Mouse (Mus musculus) stomach, postnatal 0 days (tissue): ENCODE results near the gene St7. TPM values are rescaled to one million over a fixed set of nuclear protein-coding genes. Genes with fewer than 3 reads are reported as not detected.

ENCODE experiments used
- ATAC-seq: fragments of 200-750 bp; cut with Nextera tagmentation; 2 replicates; pipeline ENCODE4 v1.8.0; 2017; ENCODE audit not compliant: low FRiP score, low TSS enrichment
- DNase-seq: peaks from one replicate; pipeline ENCODE4 v3.0.0-alpha.2; 2016; ENCODE audit warnings: low spot score
- H3K27ac ChIP-seq: fragments of 300-500 bp; sonication (generic); replicated peaks from 2 replicates; pipeline ENCODE4 v1.5.1; 2014; ENCODE audit warnings: mild to moderate bottlenecking, control low read depth
- H3K27me3 ChIP-seq: fragments of 300-500 bp; sonication (generic); 2 replicates; pipeline ENCODE4 v1.6.1; 2014; ENCODE audit warnings: low read length; ENCODE audit not compliant: control insufficient read depth, insufficient read depth
- H3K36me3 ChIP-seq: fragments of 300-500 bp; sonication (generic); 2 replicates; pipeline ENCODE4 v1.6.1; 2014; ENCODE audit warnings: low read length, mixed read lengths; ENCODE audit not compliant: control insufficient read depth, insufficient read depth
- H3K4me1 ChIP-seq: fragments of 300-500 bp; sonication (generic); replicated peaks from 2 replicates; pipeline ENCODE4 v1.6.1; 2014; ENCODE audit warnings: antibody characterized with exemption; ENCODE audit not compliant: control insufficient read depth, insufficient read depth
- H3K4me2 ChIP-seq: fragments of 300-500 bp; sonication (generic); replicated peaks from 2 replicates; pipeline ENCODE4 v1.6.1; 2014; ENCODE audit warnings: low read depth, mild to moderate bottlenecking, control low read depth, moderate library complexity
- H3K4me3 ChIP-seq: fragments of 300-500 bp; sonication (generic); 2 replicates; pipeline ENCODE4 v1.5.1; 2014; ENCODE audit warnings: low read depth, low read length, control low read depth
- H3K9ac ChIP-seq: fragments of 300-500 bp; sonication (generic); 2 replicates; pipeline ENCODE4 v1.6.1; 2014; ENCODE audit warnings: mild to moderate bottlenecking, low read length, control low read depth, mixed read lengths
- H3K9me3 ChIP-seq: fragments of 300-500 bp; sonication (generic); 2 replicates; pipeline ENCODE4 v1.6.1; 2016; ENCODE audit warnings: low read length; ENCODE audit not compliant: control insufficient read depth
- CTCF ChIP-seq: IDR thresholded peaks from 2 replicates; pipeline ENCODE4 v1.5.1; 2016; ENCODE audit warnings: antibody characterized with exemption, low read depth, mild to moderate bottlenecking, moderate library complexity
- EP300 ChIP-seq: optimal IDR thresholded peaks from 2 replicates; pipeline ENCODE3; 2016; ENCODE audit warnings: antibody characterized with exemption
- WGBS: fragments of 180-500 bp; shearing (Covaris S2); extraction: QIAGEN DNeasy Blood & Tissue Kit; methylation state at CpG from one replicate; pipeline ENCODE4 v1.1.7; 2014; 5-methylcytosine and 5-hydroxymethylcytosine counted together
- polyA plus RNA-seq: library from polyadenylated mRNA; unstranded; fragments of >200 nt; fragmentation: Nextera tagmentation; extraction: Ambion mirVana; gene quantifications from 2 replicates; pipeline ENCODE4 v1.2.1, GENCODE M21; 2015

The St7 gene
- polyA plus RNA-seq, 1 experiment from 2014 or later = 12.5 TPM

DNA sequence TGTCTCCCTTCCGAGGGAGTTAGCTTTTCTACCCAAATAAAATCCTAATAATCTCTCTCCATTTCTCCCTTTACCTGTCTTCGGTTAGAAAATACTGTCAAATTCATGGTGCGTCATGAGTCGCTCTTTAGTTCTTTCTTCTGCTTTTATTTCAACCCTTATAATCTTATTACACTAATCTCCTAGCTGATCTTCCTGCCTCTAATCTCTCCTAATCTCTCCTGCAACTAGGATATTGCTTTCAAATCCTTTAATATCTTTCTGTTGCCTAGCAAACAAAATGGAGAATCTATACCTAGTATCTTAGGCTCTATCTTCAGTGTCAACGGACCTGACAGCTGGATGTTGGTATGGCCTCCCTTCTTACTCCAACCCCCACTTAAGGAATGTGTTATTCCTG is 29.0 kb downstream of the St7 start:
- H3K27ac ChIP-seq = no peak overlapping the region
- WGBS = 75% methylated on average over 5 of the region's 5 CpGs
- H3K36me3 ChIP-seq = no peaks in the 10 kb centered on the region
- ATAC-seq (no peak), DNase-seq (no peak)
- H3K4me1 ChIP-seq = no peaks in the 10 kb centered on the region
- no peaks in the 10 kb centered on the region for H3K27me3 ChIP-seq
- no peak overlapping the region for H3K4me2 ChIP-seq
- H3K9ac ChIP-seq = no peak overlapping the region
- no peaks in the 10 kb centered on the region for H3K9me3 ChIP-seq
- H3K4me3 ChIP-seq = no peak overlapping the region
- TF ChIP-seq CTCF (no peak), EP300 (no peak)

DNA sequence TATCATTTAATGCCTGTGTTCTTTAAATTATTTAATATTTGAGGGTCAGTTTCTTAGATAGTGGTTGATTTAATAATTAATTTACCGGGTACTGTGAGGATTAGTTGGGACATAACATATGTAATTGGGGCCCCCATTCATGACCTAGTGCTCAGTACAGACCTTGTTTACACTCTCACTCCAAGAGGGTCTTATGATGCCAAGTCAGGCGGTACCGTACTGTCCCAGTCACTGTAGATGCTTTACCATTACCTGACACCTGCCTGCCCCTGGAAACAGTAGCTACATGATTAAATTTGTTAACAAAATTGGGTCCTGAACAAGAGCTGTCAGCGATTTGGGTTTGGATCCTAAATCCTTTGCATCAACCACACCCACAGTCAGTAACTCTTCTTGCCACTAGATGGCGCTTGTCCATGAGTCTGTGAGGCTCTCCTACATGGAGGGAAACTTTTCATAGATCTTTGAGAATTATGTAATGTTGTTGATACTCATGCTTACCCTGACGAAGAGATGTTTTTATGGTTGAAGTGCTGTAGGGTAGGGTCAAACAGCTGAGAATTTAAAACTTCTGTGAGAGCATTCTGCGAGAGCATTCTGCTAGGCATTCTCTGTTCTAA is 33.2 kb downstream of the St7 start:
- 35% methylated on average over 7 of the region's 7 CpGs for WGBS
- H3K27ac ChIP-seq = no peak overlapping the region
- no peaks in the 10 kb centered on the region for H3K4me1 ChIP-seq
- H3K9ac ChIP-seq = no peak overlapping the region
- DNase-seq (peak; percentile 32), ATAC-seq (peak; percentile 81)
- peak overlapping the region; percentile 12; the same call in 1 of the 2 replicates for H3K4me3 ChIP-seq
- no peaks in the 10 kb centered on the region for H3K9me3 ChIP-seq
- peak overlapping the region; percentile 44 for H3K4me2 ChIP-seq
- TF ChIP-seq EP300 = no peak
- TF ChIP-seq CTCF = peak; percentile 95
- H3K36me3 ChIP-seq = no peaks in the 10 kb centered on the region
- no peaks in the 10 kb centered on the region for H3K27me3 ChIP-seq

- H3K9ac ChIP-seq = no peak overlapping the region
- TF ChIP-seq CTCF (no peak), EP300 (no peak)
- no peaks in the 10 kb centered on the region for H3K4me1 ChIP-seq
- 79% methylated on average over 3 of the region's 3 CpGs for WGBS
- H3K36me3 ChIP-seq = no peaks in the 10 kb centered on the region
- no peak overlapping the region for H3K4me2 ChIP-seq
- DNase-seq (no peak), ATAC-seq (no peak)
- no peak overlapping the region for H3K4me3 ChIP-seq
- no peaks in the 10 kb centered on the region for H3K27me3 ChIP-seq
- H3K27ac ChIP-seq = no peak overlapping the region
- no peaks in the 10 kb centered on the region for H3K9me3 ChIP-seq
These were observed 34.5 kb downstream of the St7 start for GRCm38 (mm10) chr6:17727241-17727640.

- TF ChIP-seq CTCF (no peak), EP300 (no peak)
- no peak for DNase-seq
- Histone ChIP-seq H3K4me2 (no peak overlapping the region), H3K4me3 (no peak overlapping the region), H3K27me3 (no peaks in the 10 kb centered on the region), H3K9me3 (no peaks in the 10 kb centered on the region), H3K36me3 (no peaks in the 10 kb centered on the region), H3K4me1 (no peaks in the 10 kb centered on the region), H3K9ac (no peak overlapping the region), H3K27ac (no peak overlapping the region)
- ATAC-seq = no peak
- WGBS = 80% methylated on average over 9 of the region's 9 CpGs
These were observed 35.4 kb downstream of the St7 start for GRCm38 (mm10) chr6:17727891-17728790.

GRCm38 (mm10) chr6:17730122-17730521 is 37.4 kb downstream of the St7 start:
- ATAC-seq = no peak

GRCm38 (mm10) chr6:17731694-17732093 is 39.0 kb downstream of the St7 start:
- Histone ChIP-seq H3K4me2 (no peak overlapping the region), H3K4me1 (no peaks in the 10 kb centered on the region), H3K4me3 (no peak overlapping the region), H3K9ac (no peak overlapping the region), H3K9me3 (no peaks in the 10 kb centered on the region), H3K27me3 (no peaks in the 10 kb centered on the region), H3K27ac (no peak overlapping the region), H3K36me3 (no peaks in the 10 kb centered on the region)
- ATAC-seq (no peak), DNase-seq (no peak)
- no peak for TF ChIP-seq EP300
- TF ChIP-seq CTCF = no peak
- 62% methylated on average over 5 of the region's 5 CpGs for WGBS

More at GRCm38 (mm10) chr6:17730122-17730521, 37.4 kb downstream of the St7 start:
- H3K4me2 ChIP-seq = no peak overlapping the region
- no peak overlapping the region for H3K9ac ChIP-seq
- H3K4me3 ChIP-seq = no peak overlapping the region
- H3K27me3 ChIP-seq = no peaks in the 10 kb centered on the region
- H3K27ac ChIP-seq = no peak overlapping the region
- H3K36me3 ChIP-seq = no peaks in the 10 kb centered on the region
- no peaks in the 10 kb centered on the region for H3K4me1 ChIP-seq
- 89% methylated on average over 6 of the region's 6 CpGs for WGBS
- DNase-seq = no peak
- no peak for TF ChIP-seq EP300
- no peaks in the 10 kb centered on the region for H3K9me3 ChIP-seq
